Mouse (Mus musculus) embryonic facial prominence, embryonic 11.5 days (tissue): ENCODE measurements around the gene Ss18l2. TPM values are rescaled to one million over a fixed set of nuclear protein-coding genes. Genes with fewer than 3 reads are reported as not detected.
A peak's percentile ranks its signal among the peaks of the same experiment; 100 is the strongest.

Source experiments
- ATAC-seq: fragments of 200-750 bp; cut with Nextera tagmentation; replicated peaks from 2 replicates; pipeline ENCODE4 v1.8.0; 2017; ENCODE audit warnings: low read depth; ENCODE audit not compliant: insufficient number of reproducible peaks, low FRiP score, low TSS enrichment
- DNase-seq: peaks from one replicate; pipeline ENCODE4 v3.0.0-alpha.2; 2015; ENCODE audit warnings: low spot score
- H3K27ac ChIP-seq: fragments of 300-500 bp; sonication (generic); replicated peaks from 2 replicates; pipeline ENCODE4 v1.5.1; 2014; ENCODE audit warnings: mild to moderate bottlenecking, low read depth, low read length, control low read depth
- H3K27me3 ChIP-seq: fragments of 300-500 bp; sonication (generic); 2 replicates; pipeline ENCODE4 v1.6.1; 2014; ENCODE audit warnings: mild to moderate bottlenecking, low read length, moderate library complexity, mixed read lengths; ENCODE audit not compliant: control insufficient read depth, insufficient read depth
- H3K36me3 ChIP-seq: fragments of 300-500 bp; sonication (generic); replicated peaks from 2 replicates; pipeline ENCODE4 v1.6.1; 2014; ENCODE audit warnings: low read depth, mild to moderate bottlenecking, low read length, moderate library complexity, mixed read lengths; ENCODE audit not compliant: control insufficient read depth, insufficient read depth
- H3K4me1 ChIP-seq: fragments of 300-500 bp; sonication (generic); 2 replicates; pipeline ENCODE4 v1.6.1; 2014; ENCODE audit warnings: low read length, mixed read lengths; ENCODE audit not compliant: control insufficient read depth, insufficient read depth
- H3K4me2 ChIP-seq: fragments of 300-500 bp; sonication (generic); 2 replicates; pipeline ENCODE4 v1.6.1; 2014; ENCODE audit warnings: low read depth, mild to moderate bottlenecking, control low read depth, low read length, moderate library complexity
- H3K4me3 ChIP-seq: fragments of 300-500 bp; sonication (generic); 2 replicates; pipeline ENCODE4 v1.5.1; 2014; ENCODE audit warnings: low read depth, low read length, control low read depth
- H3K9ac ChIP-seq: fragments of 300-500 bp; sonication (generic); replicated peaks from 2 replicates; pipeline ENCODE4 v1.6.1; 2014; ENCODE audit warnings: mild to moderate bottlenecking, control low read depth, low read length
- H3K9me3 ChIP-seq: fragments of 300-500 bp; sonication (generic); replicated peaks from 2 replicates; pipeline ENCODE4 v1.6.1; 2016; ENCODE audit warnings: mild to moderate bottlenecking, low read length, inconsistent platforms, mixed read lengths; ENCODE audit not compliant: control insufficient read depth
- WGBS: fragments of 180-500 bp; shearing (Covaris S2); extraction: QIAGEN DNeasy Blood & Tissue Kit; methylation state at CpG from one replicate; pipeline ENCODE4 v1.1.7; 2014; 5-methylcytosine and 5-hydroxymethylcytosine counted together
- polyA plus RNA-seq: library from polyadenylated mRNA; unstranded; fragments of >200 nt; fragmentation: Nextera tagmentation; extraction: Ambion mirVana; gene quantifications from 2 replicates; pipeline ENCODE4 v1.2.1, GENCODE M21; 2014

Gene Ss18l2
- polyA plus RNA-seq, 1 experiment from 2014 or later: 96.0 TPM

DNA sequence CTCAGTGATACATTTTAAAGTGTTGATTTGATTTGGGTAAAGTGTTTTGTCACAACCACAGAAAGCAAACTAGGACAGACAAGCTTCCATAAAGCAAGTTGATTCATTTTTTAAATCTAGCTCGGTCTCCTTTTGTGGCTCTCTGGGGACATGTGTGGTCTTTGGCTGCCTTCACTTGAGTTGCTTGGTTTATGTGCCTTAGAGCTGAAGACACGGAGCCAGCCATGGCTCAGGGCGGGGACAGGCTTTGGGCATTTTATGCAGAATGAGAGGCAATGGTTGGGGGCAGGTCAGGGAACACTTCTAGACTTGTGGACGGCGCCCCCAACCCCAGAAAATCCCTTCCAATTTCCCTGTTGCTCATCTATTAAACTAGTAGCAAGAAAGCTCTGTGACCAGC lies 36.4 kb upstream of the Ss18l2 start:
- no peak for DNase-seq
- Histone ChIP-seq H3K27me3 (no peaks in the 10 kb centered on the region), H3K4me3 (no peak overlapping the region), H3K27ac (no peak overlapping the region), H3K9me3 (no peaks in the 10 kb centered on the region), H3K4me2 (no peak overlapping the region), H3K4me1 (no peaks in the 10 kb centered on the region), H3K9ac (no peak overlapping the region), H3K36me3 (no peaks in the 10 kb centered on the region)
- 88% methylated on average over 5 of the region's 5 CpGs for WGBS
- ATAC-seq: no peak

DNA sequence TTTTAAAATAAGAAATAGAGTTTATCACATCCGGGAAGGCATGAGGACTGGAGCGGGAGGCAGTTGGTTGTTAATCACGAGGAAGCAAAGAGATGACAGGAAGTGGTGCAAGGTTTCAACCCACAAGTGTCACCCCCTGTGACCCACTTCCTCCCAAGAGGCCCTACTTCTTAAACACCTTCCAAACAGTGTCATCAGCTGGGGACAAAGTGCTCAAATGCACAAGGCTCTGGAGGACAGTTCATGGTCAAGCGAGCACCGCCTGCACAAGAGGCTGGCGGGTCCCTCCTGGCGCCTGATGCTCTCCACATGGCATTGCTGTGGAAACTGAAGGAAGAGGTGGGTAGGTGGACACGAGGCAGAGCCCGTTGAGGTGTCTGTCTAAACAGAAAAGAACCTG lies 35.1 kb upstream of the Ss18l2 start:
- no peak for ATAC-seq
- H3K4me3 ChIP-seq: no peak overlapping the region
- no peak overlapping the region for H3K9ac ChIP-seq
- H3K36me3 ChIP-seq: no peaks in the 10 kb centered on the region
- no peaks in the 10 kb centered on the region for H3K9me3 ChIP-seq
- no peaks in the 10 kb centered on the region for H3K27me3 ChIP-seq
- no peaks in the 10 kb centered on the region for H3K4me1 ChIP-seq
- H3K27ac ChIP-seq: no peak overlapping the region
- WGBS: 84% methylated on average over 9 of the region's 9 CpGs
- no peak overlapping the region for H3K4me2 ChIP-seq
- no peak for DNase-seq

GRCm38 (mm10) chr9:121675556-121675955 lies 34.6 kb upstream of the Ss18l2 start:
- WGBS: 81% methylated on average over 2 of the region's 2 CpGs

GRCm38 (mm10) chr9:121677069-121677468 lies 33.1 kb upstream of the Ss18l2 start:
- ATAC-seq: no peak

More at GRCm38 (mm10) chr9:121675556-121675955, 34.6 kb upstream of the Ss18l2 start:
- Histone ChIP-seq H3K36me3 (no peaks in the 10 kb centered on the region), H3K4me1 (no peaks in the 10 kb centered on the region), H3K9ac (no peak overlapping the region), H3K9me3 (no peaks in the 10 kb centered on the region), H3K27ac (no peak overlapping the region), H3K4me3 (no peak overlapping the region), H3K4me2 (no peak overlapping the region), H3K27me3 (no peaks in the 10 kb centered on the region)
- ATAC-seq: no peak
- no peak for DNase-seq

DNA sequence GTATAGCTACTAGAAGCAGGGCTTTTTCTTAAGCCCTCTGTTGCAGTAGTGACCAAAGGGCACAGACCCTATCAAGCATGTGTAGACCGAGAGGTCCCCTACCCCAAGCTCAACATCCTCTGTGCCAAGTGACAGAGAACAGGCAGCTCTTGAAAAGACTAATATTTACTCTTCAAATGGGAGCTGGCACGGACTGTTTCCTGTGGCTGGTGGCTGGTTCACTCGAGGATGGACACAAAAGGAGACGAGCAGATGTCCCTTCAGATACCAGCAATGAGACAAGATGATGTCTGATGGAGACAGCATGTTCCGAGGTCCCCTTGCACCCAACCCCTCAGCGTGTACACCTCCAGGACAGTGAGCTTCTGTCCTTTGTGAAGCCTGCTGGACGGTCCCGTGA lies 32.7 kb upstream of the Ss18l2 start:
- ATAC-seq: no peak

More at GRCm38 (mm10) chr9:121677069-121677468, 33.1 kb upstream of the Ss18l2 start:
- H3K4me2 ChIP-seq: no peak overlapping the region
- no peaks in the 10 kb centered on the region for H3K36me3 ChIP-seq
- no peaks in the 10 kb centered on the region for H3K4me1 ChIP-seq
- no peak for DNase-seq
- no peak overlapping the region for H3K27ac ChIP-seq
- no peaks in the 10 kb centered on the region for H3K27me3 ChIP-seq
- H3K4me3 ChIP-seq: no peak overlapping the region
- no peaks in the 10 kb centered on the region for H3K9me3 ChIP-seq
- WGBS: 87% methylated on average over 4 of the region's 4 CpGs
- H3K9ac ChIP-seq: no peak overlapping the region

GRCm38 (mm10) chr9:121679549-121679948 lies 30.6 kb upstream of the Ss18l2 start:
- Histone ChIP-seq H3K9ac (no peak overlapping the region), H3K4me2 (no peak overlapping the region), H3K4me3 (no peak overlapping the region), H3K4me1 (no peaks in the 10 kb centered on the region), H3K27me3 (no peaks in the 10 kb centered on the region), H3K36me3 (no peaks in the 10 kb centered on the region; the same call in 1 of the 2 replicates), H3K9me3 (no peaks in the 10 kb centered on the region), H3K27ac (no peak overlapping the region)
- peak; percentile 81 for ATAC-seq
- DNase-seq: peak; percentile 76
- 21% methylated on average over 6 of the region's 6 CpGs for WGBS

More for the DNA sequence above, 32.7 kb upstream of the Ss18l2 start:
- Histone ChIP-seq H3K4me3 (no peak overlapping the region), H3K9ac (no peak overlapping the region), H3K4me1 (no peaks in the 10 kb centered on the region), H3K4me2 (no peak overlapping the region), H3K27ac (no peak overlapping the region), H3K27me3 (no peaks in the 10 kb centered on the region), H3K36me3 (no peaks in the 10 kb centered on the region), H3K9me3 (no peaks in the 10 kb centered on the region)
- DNase-seq: no peak
- 81% methylated on average over 8 of the region's 8 CpGs for WGBS

DNA sequence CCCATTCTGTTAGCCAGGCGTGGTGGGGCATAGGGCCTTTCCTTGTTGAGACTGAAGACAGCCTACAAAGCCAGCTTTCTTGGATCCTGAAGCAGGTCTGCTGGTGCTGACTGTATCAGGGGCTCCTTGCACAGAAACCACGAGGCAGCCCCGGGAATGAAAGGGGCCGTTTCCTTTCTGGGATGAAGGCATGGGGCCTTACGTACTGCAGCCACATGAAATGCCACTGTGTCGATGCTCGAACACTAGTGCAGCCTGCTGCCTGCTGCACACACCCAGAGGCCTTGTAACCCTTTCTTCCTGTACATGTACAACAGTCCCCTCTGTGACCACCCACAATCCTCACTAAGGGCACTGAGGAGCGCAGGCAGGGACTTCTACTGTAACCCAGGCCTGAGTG lies 28.9 kb upstream of the Ss18l2 start:
- no peaks in the 10 kb centered on the region; the same call in 1 of the 2 replicates for H3K36me3 ChIP-seq
- no peak overlapping the region for H3K4me2 ChIP-seq
- 75% methylated on average over 8 of the region's 8 CpGs for WGBS
- DNase-seq (no peak), ATAC-seq (no peak)
- H3K9me3 ChIP-seq: no peaks in the 10 kb centered on the region
- H3K9ac ChIP-seq: no peak overlapping the region
- H3K4me1 ChIP-seq: no peaks in the 10 kb centered on the region
- no peaks in the 10 kb centered on the region for H3K27me3 ChIP-seq
- no peak overlapping the region for H3K27ac ChIP-seq
- no peak overlapping the region for H3K4me3 ChIP-seq

DNA sequence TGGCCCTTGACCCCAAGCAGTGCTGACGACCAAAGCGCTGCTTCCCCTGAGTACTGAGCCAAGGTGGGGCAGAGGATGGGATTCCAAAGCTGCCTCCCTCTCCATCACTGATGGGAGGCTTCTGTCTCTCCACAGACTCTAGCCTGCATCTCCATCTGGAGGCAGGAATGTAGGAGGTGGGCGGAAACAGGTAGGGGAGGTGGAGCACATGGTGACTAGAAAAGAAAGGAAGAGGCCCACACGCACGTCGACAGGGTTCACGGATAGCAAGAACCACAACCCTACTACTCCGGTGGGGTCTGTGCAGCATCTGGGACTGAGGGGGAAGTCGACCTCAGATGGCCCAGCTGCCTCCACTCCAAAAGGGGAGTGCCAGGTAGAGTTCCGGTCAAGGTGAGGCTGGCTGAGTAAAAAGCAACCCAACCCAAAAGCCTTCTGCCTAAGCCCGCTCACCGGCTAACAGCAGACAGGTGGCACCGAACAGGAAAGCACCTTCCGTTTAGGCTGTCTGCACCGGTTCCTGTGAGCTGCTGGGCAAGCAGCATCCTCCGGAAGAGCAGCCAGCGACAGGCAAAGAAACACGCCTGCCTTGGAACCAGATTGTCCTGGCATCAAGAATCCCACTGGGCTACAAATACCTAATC lies 28.0 kb upstream of the Ss18l2 start:
- Histone ChIP-seq H3K4me3 (no peak overlapping the region), H3K4me1 (no peaks in the 10 kb centered on the region), H3K27me3 (no peaks in the 10 kb centered on the region), H3K36me3 (no peaks in the 10 kb centered on the region; the same call in 1 of the 2 replicates), H3K9ac (no peak overlapping the region), H3K27ac (no peak overlapping the region), H3K4me2 (no peak overlapping the region), H3K9me3 (no peaks in the 10 kb centered on the region)
- DNase-seq: no peak
- ATAC-seq: no peak
- 79% methylated on average over 18 of the region's 18 CpGs for WGBS
